Mouse (Mus musculus): ENCODE data around the gene Rora. TPM values are rescaled to one million over a fixed set of nuclear protein-coding genes. Genes with fewer than 3 reads are reported as not detected.

The Rora gene
- total RNA-seq, 2 experiments from 2014 or later = 0.38 to 2.1 TPM

DNA sequence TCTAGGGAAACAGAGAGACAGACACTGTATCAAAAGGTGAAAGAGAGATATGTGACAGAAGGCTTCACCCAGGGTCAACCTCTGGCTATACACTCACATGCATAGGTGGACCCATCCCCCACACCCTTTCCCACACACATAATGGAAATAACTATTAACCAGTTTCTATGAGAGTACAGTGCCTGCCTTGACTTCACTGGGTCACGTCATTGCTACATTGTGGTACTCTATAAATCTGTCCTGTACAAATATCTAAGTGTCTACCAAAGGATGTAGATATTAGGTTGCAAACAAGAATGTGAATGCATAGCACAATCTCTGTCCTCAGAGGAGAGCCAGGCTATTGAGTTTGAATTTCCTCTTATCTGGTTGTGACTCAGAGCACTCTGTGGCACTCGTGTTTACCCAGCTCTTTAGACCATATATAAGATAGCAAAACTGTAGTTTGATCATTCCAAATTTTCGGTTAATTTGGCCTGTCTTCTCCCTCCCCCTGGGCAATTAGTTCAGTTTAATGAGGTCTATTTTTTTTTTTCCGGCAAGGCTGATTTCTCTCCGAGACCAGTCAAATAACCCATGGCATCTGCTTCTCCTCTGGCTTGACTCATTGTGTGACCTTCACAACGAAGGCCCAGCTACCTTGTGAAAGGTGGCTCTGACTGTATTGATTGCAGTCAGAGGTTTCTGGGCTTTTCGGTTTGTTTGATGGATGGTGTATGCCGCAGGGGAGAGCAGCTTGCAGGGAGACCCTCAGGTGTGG, 502.4 kb downstream of the Rora start:
- ATAC-seq (replicated peaks; ENCODE audit: low FRiP score, poor library complexity, severe bottlenecking) = no peak

DNA sequence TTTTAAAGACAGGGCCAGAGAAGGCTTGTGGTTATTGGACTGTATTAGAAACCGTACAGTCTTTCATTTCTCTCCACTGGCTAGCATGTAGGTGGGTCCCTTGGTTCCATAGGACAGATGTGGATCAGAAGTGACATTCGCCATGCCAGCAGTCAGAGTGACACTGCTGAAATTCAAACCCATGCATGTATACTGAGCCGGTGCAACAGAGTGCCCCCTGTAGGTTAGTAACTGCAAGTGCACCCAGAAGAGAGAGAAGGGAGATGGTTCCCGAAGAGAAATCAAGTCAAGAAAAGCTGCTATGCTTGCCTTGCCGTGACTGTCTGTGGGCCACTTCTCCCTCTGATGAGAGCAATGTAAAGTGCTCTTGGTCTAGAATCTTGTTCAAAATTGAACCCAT, 507.2 kb downstream of the Rora start:
- ATAC-seq (replicated peaks; ENCODE audit: low FRiP score, poor library complexity, severe bottlenecking) = no peak

GRCm38 (mm10) chr9:69164653-69165052, 511.1 kb downstream of the Rora start:
- ATAC-seq (replicated peaks; ENCODE audit: low FRiP score, poor library complexity, severe bottlenecking) = no peak

- no peak for ATAC-seq (replicated peaks; ENCODE audit: low FRiP score, poor library complexity, severe bottlenecking)
These were observed 511.7 kb downstream of the Rora start for GRCm38 (mm10) chr9:69165096-69165836.

- ATAC-seq (replicated peaks; ENCODE audit: low FRiP score, poor library complexity, severe bottlenecking) = no peak
These were observed 520.5 kb downstream of the Rora start for GRCm38 (mm10) chr9:69174061-69174460.

GRCm38 (mm10) chr9:69174527-69175116, 521.0 kb downstream of the Rora start:
- no peak for ATAC-seq (replicated peaks; ENCODE audit: low FRiP score, poor library complexity, severe bottlenecking)

DNA sequence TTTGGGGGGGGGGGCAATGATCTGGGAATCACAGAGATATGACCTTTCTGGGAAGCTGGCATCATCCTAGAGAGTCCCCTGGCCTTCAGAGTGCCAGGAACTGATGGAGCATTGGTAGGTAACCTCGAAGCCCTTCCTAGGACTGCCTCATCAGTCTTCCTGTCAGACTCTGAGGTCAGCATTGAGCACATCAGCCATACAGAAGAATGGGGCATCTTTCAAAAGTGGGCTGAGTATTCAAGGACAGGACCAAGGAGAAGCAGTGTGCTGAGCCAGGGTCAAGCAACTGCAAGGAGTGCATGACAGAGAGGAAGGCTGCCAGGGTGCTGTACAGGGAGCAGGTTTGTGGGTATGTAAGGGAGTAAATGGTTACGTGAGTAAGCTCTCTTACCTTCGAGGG, 523.4 kb downstream of the Rora start:
- no peak for ATAC-seq (replicated peaks; ENCODE audit: low FRiP score, poor library complexity, severe bottlenecking)

- no peak for ATAC-seq (replicated peaks; ENCODE audit: low FRiP score, poor library complexity, severe bottlenecking)
These were observed 525.6 kb downstream of the Rora start for GRCm38 (mm10) chr9:69179224-69179623.

DNA sequence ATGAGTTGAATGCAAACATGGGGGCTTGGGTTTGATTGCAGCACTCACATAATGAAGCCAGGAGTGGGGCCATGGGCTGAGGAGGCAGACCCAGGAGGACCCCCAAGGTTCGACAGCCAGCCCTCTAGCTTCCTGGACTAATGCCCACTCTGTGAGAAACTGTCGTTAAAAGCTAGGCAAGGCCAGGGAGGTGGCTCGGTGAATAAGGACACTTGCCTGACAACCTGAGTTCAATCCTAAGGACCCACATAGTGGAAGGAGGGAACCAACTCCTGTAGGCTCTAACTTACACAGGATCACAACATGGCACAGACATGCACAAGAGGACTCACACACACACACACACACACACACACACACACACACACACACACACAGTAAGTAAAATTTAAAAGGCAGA, 527.4 kb downstream of the Rora start:
- ATAC-seq (replicated peaks; ENCODE audit: low FRiP score, poor library complexity, severe bottlenecking) = no peak

GRCm38 (mm10) chr9:69181411-69181810, 527.8 kb downstream of the Rora start:
- ATAC-seq (replicated peaks; ENCODE audit: low FRiP score, poor library complexity, severe bottlenecking) = no peak

- no peak for ATAC-seq (replicated peaks; ENCODE audit: low FRiP score, poor library complexity, severe bottlenecking)
These were observed 530.3 kb downstream of the Rora start for GRCm38 (mm10) chr9:69183888-69184287.

GRCm38 (mm10) chr9:69190726-69191125, 537.1 kb downstream of the Rora start:
- no peak for ATAC-seq (replicated peaks; ENCODE audit: low FRiP score, poor library complexity, severe bottlenecking)

DNA sequence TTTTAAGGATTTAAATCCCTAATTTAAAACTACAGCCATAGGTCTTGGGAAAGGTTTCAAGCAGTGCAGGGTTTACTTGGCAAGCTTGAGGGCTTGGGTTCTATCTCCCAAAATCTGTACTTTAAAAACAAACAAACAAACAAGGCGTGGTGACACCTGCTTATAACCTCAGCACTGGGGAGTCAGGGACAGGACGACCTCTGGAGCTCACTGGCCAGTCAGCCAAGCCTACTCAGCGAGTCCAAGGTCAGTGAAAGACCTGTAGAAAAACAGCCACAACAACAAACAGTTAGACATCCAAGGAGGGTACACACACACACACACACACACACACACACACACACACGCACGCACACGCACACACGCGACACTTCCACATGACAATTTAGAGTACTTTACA, 538.9 kb downstream of the Rora start:
- ATAC-seq (replicated peaks; ENCODE audit: low FRiP score, poor library complexity, severe bottlenecking) = no peak

- ATAC-seq (replicated peaks; ENCODE audit: low FRiP score, poor library complexity, severe bottlenecking) = no peak
These were observed 541.3 kb downstream of the Rora start for GRCm38 (mm10) chr9:69194638-69195605.

DNA sequence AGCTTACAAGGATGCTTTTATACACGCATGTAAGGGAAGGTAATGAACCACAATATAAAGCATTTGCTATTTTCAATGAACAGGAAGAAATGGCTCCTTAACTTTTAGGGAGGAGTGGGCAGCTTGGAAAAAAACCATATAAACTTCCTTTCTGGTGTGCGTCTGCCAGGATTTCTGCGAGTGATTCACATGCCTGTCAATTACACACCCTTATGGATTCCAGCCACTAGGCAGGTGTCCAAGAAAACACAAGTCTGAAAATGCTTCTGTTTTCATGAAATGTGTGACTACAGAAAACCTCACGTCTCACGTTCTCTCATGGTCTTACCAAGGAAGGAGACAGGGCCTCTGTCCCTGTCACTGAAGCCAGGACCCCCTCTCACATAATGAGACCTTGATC, 560.2 kb downstream of the Rora start:
- no peak for ATAC-seq (replicated peaks; ENCODE audit: low FRiP score, poor library complexity, severe bottlenecking)

- ATAC-seq (replicated peaks; ENCODE audit: low FRiP score, poor library complexity, severe bottlenecking) = no peak
These were observed 571.3 kb downstream of the Rora start for GRCm38 (mm10) chr9:69224841-69225240.

DNA sequence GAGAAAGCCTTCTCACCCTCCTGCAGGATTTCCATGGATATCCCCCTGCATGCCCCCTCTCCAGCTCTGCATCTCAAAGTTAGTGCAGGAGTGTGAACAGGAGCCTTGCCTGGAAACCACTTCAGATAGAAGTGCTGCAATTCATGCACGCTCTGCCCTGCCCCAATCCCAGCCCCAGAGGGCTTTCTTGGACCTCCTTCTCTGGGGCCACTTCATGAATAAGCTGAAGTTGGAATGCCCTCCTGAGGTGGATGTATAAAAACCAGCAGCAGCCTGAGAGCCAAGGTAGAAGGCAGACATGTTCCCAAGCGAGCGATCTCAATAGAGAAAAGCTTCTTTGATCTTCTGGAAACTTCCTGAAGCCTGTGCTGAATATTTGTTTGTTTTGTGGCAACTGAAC, 572.8 kb downstream of the Rora start:
- no peak for ATAC-seq (replicated peaks; ENCODE audit: low FRiP score, poor library complexity, severe bottlenecking)

DNA sequence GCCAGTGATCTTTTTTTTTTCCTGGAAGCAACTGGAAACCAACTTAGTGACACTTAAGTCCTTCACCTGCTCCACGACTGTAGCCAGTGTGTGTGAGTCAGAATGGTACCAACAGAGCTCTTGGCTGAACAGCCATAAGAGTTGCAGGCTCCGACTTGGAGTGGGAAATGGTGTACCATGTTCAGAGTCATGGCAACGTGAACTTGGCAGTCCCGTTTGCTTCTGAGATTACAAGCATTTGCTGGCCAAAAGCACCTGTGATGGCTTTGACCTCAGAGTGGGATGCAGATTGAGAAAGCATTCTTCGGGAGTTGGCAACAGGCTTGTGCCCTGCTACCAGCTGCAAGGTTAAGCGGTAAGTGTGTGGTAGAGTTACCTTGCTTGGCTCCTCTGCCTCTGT, 574.2 kb downstream of the Rora start:
- ATAC-seq (replicated peaks; ENCODE audit: low FRiP score, poor library complexity, severe bottlenecking) = no peak

DNA sequence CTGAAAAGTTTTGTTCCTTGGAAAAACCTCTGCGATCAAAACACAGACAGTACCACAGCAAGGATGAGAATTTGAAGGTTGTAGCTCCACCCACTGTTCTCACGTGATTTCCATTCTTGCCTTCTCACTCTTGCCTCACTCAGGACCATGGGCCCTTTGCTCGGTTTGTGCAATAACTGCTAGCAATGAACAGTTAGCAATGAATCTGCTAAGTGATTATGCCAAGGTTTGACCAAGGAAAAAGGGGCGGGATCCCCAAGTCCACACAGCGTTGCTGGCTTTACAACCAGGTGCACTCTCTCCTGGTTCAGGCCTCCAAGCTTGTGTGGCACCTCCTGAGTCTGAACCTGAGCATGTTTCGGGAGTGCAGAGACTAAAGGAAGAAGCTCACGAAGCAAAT, 576.3 kb downstream of the Rora start:
- ATAC-seq (replicated peaks; ENCODE audit: low FRiP score, poor library complexity, severe bottlenecking) = no peak

- ATAC-seq (replicated peaks; ENCODE audit: low FRiP score, poor library complexity, severe bottlenecking) = no peak
These were observed 580.9 kb downstream of the Rora start for GRCm38 (mm10) chr9:69234526-69234925.
